Mouse (Mus musculus): Measurements from ENCODE around the gene Grik3. TPM values are rescaled to one million over a fixed set of nuclear protein-coding genes. Genes with fewer than 3 reads are reported as not detected.

Grik3 gene
- polyA plus RNA-seq, 1 experiment from 2014 or later, result 0.62 TPM

- 0 out of 2 replicates have a peak overlapping the region, but pooled peaks have one; percentile 21 for H3K9ac ChIP-seq
- peaks cover 25% of the 10 kb centered on the region for H3K4me1 ChIP-seq
- no peaks in the 10 kb centered on the region for H3K9me3 ChIP-seq
- ATAC-seq (ENCODE audit: insufficient number of reproducible peaks, insufficient read depth, low FRiP score, low TSS enrichment, low read depth), result no peak
- 37% methylated on average over 18 of the region's 18 CpGs for WGBS
- H3K4me3 ChIP-seq, result no peak overlapping the region
- H3K27me3 ChIP-seq, result peaks cover 16% of the 10 kb centered on the region
- H3K4me2 ChIP-seq, result no peak overlapping the region
- H3K36me3 ChIP-seq, result no peaks in the 10 kb centered on the region
- no peak overlapping the region for H3K27ac ChIP-seq
These were observed 228.1 kb downstream of the Grik3 start for GRCm38 (mm10) chr4:125718429-125719140.

- H3K4me3 ChIP-seq, result no peak overlapping the region
- H3K4me2 ChIP-seq, result no peak overlapping the region
- no peak for ATAC-seq (ENCODE audit: insufficient number of reproducible peaks, insufficient read depth, low FRiP score, low TSS enrichment, low read depth)
- 85% methylated on average over 1 of the region's 1 CpGs for WGBS
- H3K4me1 ChIP-seq, result peaks cover 38% of the 10 kb centered on the region
- H3K9ac ChIP-seq, result no peak overlapping the region
- no peak overlapping the region for H3K27ac ChIP-seq
- no peaks in the 10 kb centered on the region for H3K36me3 ChIP-seq
- no peaks in the 10 kb centered on the region for H3K9me3 ChIP-seq
- peaks cover 52% of the 10 kb centered on the region for H3K27me3 ChIP-seq
These were observed 235.7 kb downstream of the Grik3 start for GRCm38 (mm10) chr4:125726241-125726640.

GRCm38 (mm10) chr4:125727030-125727429, 236.5 kb downstream of the Grik3 start:
- 21% methylated on average over 10 of the region's 10 CpGs for WGBS
- H3K4me2 ChIP-seq, result peak overlapping the region; percentile 55
- no peak for ATAC-seq (ENCODE audit: insufficient number of reproducible peaks, insufficient read depth, low FRiP score, low TSS enrichment, low read depth)

DNA sequence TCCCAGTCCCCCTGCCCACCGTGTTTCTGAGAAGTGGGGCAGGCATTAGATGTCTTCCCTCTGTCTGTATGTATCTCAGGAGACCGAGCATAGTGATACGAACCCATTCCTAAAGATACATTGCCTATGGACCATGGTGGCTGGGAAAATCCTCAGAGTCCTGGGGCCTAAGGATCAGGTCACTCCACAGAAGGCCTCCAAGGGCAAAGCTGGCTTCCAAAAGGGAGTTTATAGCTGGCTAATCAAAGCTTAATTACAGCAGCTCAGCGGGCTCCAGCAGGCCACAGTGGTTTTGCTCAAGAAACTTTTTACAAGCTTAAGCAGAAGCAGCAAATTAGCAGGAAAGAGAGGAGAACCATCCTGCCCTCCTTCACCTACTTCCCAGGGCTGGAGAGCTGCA, 237.1 kb downstream of the Grik3 start:
- no peak for ATAC-seq (ENCODE audit: insufficient number of reproducible peaks, insufficient read depth, low FRiP score, low TSS enrichment, low read depth)
- peaks cover 38% of the 10 kb centered on the region for H3K4me1 ChIP-seq
- H3K9me3 ChIP-seq, result no peaks in the 10 kb centered on the region
- no peaks in the 10 kb centered on the region for H3K36me3 ChIP-seq
- no peak overlapping the region for H3K27ac ChIP-seq
- H3K9ac ChIP-seq, result peak overlapping the region; percentile 46; the same call in 1 of the 2 replicates
- H3K4me3 ChIP-seq, result no peak overlapping the region
- WGBS, result 25% methylated on average over 4 of the region's 4 CpGs
- H3K4me2 ChIP-seq, result peak overlapping the region; percentile 55
- H3K27me3 ChIP-seq, result peaks cover 57% of the 10 kb centered on the region

More at GRCm38 (mm10) chr4:125727030-125727429, 236.5 kb downstream of the Grik3 start:
- H3K27ac ChIP-seq, result no peak overlapping the region
- peaks cover 55% of the 10 kb centered on the region for H3K27me3 ChIP-seq
- no peaks in the 10 kb centered on the region for H3K9me3 ChIP-seq
- no peak overlapping the region for H3K9ac ChIP-seq
- no peak overlapping the region for H3K4me3 ChIP-seq
- H3K36me3 ChIP-seq, result no peaks in the 10 kb centered on the region
- H3K4me1 ChIP-seq, result peaks cover 38% of the 10 kb centered on the region

DNA sequence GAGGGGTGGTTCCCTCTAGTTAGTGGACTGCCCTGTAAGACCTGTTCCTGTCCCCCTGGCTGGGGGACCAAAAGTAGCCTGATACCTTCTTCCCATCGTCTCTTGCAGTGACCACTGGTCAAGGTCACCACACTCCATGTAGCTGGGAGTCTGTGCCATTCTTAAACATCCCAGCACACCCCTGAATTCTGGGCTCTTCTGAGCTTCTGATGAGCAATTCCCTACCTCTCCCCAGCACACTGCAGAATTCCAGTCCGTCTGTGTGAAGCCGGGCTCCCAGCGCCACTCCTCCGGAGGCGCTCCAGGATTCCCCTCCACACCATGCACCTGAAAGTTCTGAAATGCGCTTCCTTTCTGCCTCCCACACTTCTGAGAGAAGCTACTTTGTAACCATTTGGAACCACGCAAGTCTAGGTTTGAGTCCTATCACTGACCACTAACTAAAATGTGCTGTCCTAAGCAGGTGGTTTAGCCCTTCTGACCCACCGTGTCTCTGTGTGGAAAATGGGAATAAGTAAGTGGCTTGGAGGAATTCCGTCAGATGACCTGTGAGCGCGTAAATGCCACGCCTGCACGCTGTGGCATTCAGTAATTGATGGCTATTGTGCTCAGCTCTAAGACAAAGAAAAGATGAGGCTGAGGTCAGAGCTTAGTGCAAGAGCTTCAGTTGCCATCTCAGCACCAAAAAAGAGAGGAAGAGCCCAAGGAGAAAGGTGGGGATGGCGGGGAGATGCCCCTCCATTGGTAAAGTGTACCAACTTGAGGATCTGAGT, 237.8 kb downstream of the Grik3 start:
- 11% methylated on average over 15 of the region's 15 CpGs for WGBS
- Histone ChIP-seq H3K27ac (no peak overlapping the region), H3K36me3 (no peaks in the 10 kb centered on the region), H3K9me3 (no peaks in the 10 kb centered on the region), H3K27me3 (peaks cover 57% of the 10 kb centered on the region), H3K9ac (peak overlapping the region; percentile 46; the same call in 1 of the 2 replicates), H3K4me3 (peak overlapping the region; percentile 26), H3K4me1 (peaks cover 38% of the 10 kb centered on the region), H3K4me2 (peak overlapping the region; percentile 55)
- no peak for ATAC-seq (ENCODE audit: insufficient number of reproducible peaks, insufficient read depth, low FRiP score, low TSS enrichment, low read depth)

DNA sequence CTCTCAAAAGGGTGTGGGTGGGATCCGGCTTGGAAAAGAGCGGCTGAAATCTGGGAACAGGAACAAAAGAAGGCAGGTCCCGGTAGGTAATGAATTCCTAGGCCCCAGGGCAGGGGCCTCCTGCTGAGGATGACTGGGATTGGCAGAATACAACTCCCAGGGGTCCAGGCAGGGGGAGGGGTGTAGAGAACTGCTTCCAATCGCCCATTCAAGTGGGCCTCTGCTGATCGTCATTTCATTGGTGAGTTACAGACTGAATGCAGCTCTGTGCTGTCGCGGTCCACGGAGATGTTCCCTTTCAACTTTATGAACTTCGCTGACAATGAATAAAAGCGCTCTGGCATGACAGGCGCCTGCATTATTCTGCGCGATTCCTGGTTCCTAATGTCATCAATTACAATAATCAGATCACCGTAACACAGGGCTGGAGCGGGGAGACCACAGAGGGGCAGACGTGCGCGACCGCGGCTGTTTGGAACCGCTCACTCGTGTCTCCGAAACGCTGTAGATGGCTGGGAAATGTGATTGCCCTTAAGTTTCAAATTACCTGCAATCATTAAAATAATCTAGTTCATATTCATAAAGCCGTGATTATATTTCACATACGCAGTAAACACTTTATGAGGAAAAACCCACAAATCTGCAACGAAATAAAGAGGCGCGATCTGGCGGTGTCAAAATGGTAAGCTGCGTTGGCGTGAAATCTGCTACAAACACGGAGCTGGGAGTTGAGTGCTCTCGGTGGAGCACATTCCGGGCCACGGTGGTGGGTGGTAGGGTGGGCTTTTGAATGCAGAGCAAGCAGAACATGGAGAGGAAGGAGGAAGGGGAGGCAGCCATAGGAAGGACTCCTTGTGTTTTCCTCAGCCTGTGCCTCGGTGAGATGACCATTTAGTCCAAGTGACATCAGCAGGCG, 239.1 kb downstream of the Grik3 start:
- Histone ChIP-seq H3K4me1 (peaks cover 38% of the 10 kb centered on the region), H3K9ac (peak overlapping the region; percentile 41; the same call in 1 of the 2 replicates), H3K36me3 (no peaks in the 10 kb centered on the region), H3K27me3 (peaks cover 57% of the 10 kb centered on the region), H3K4me3 (peak overlapping the region; percentile 26), H3K4me2 (peak overlapping the region; percentile 55), H3K9me3 (peaks cover 4% of the 10 kb centered on the region; the same call in 1 of the 2 replicates), H3K27ac (no peak overlapping the region)
- ATAC-seq (ENCODE audit: insufficient number of reproducible peaks, insufficient read depth, low FRiP score, low TSS enrichment, low read depth), result no peak
- 3% methylated on average over 38 of the region's 38 CpGs for WGBS

GRCm38 (mm10) chr4:125730751-125731150, 240.3 kb downstream of the Grik3 start:
- ATAC-seq (ENCODE audit: insufficient number of reproducible peaks, insufficient read depth, low FRiP score, low TSS enrichment, low read depth), result no peak
- Histone ChIP-seq H3K36me3 (no peaks in the 10 kb centered on the region), H3K4me3 (no peak overlapping the region), H3K27me3 (peaks cover 57% of the 10 kb centered on the region), H3K4me2 (no peak overlapping the region), H3K9me3 (peaks cover 4% of the 10 kb centered on the region; the same call in 1 of the 2 replicates), H3K27ac (no peak overlapping the region), H3K4me1 (peaks cover 42% of the 10 kb centered on the region), H3K9ac (no peak overlapping the region)
- WGBS, result 81% methylated on average over 6 of the region's 6 CpGs

- H3K27me3 ChIP-seq, result peaks cover 12% of the 10 kb centered on the region
- ATAC-seq (ENCODE audit: insufficient number of reproducible peaks, insufficient read depth, low FRiP score, low TSS enrichment, low read depth), result no peak
These were observed 246.3 kb downstream of the Grik3 start for GRCm38 (mm10) chr4:125736783-125737182.

DNA sequence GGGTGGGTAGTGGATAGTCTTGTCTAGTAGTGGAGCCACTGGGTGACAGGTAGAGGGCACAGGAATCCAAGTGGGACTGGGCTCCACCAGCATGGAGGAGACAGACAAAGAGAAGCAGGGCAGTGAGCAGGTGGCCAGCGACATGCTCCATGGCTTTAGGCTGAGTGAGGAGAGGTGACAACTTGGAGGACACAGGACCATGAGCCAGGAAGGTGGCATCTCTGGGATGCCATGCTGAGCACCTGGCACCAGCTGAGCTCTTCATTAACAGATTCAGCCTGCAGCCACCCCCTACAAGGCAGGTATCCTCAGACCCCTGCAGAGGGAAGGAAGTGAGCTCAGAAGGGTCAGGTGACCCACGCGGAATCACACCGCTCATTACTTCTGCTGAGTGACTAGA, 248.3 kb downstream of the Grik3 start:
- H3K36me3 ChIP-seq, result no peaks in the 10 kb centered on the region
- no peak overlapping the region for H3K4me2 ChIP-seq
- H3K9ac ChIP-seq, result no peak overlapping the region
- no peak overlapping the region for H3K4me3 ChIP-seq
- peaks cover 7% of the 10 kb centered on the region; the same call in 1 of the 2 replicates for H3K27me3 ChIP-seq
- peaks cover 2% of the 10 kb centered on the region; the same call in 1 of the 2 replicates for H3K9me3 ChIP-seq
- 85% methylated on average over 4 of the region's 4 CpGs for WGBS
- ATAC-seq (ENCODE audit: insufficient number of reproducible peaks, insufficient read depth, low FRiP score, low TSS enrichment, low read depth), result no peak
- H3K4me1 ChIP-seq, result peaks cover 6% of the 10 kb centered on the region
- H3K27ac ChIP-seq, result no peak overlapping the region

More at GRCm38 (mm10) chr4:125736783-125737182, 246.3 kb downstream of the Grik3 start:
- Histone ChIP-seq H3K9ac (no peak overlapping the region), H3K4me2 (no peak overlapping the region), H3K9me3 (peaks cover 4% of the 10 kb centered on the region; the same call in 1 of the 2 replicates), H3K36me3 (no peaks in the 10 kb centered on the region), H3K27ac (no peak overlapping the region), H3K4me3 (no peak overlapping the region), H3K4me1 (peaks cover 6% of the 10 kb centered on the region)
- 53% methylated on average over 4 of the region's 4 CpGs for WGBS

GRCm38 (mm10) chr4:125742162-125742571, 251.7 kb downstream of the Grik3 start:
- no peak overlapping the region for H3K27ac ChIP-seq
- peaks cover 7% of the 10 kb centered on the region; the same call in 1 of the 2 replicates for H3K27me3 ChIP-seq
- H3K9me3 ChIP-seq, result no peaks in the 10 kb centered on the region
- H3K4me2 ChIP-seq, result no peak overlapping the region
- H3K36me3 ChIP-seq, result no peaks in the 10 kb centered on the region
- H3K4me3 ChIP-seq, result no peak overlapping the region
- 83% methylated on average over 16 of the region's 16 CpGs for WGBS
- peaks cover 7% of the 10 kb centered on the region; the same call in 1 of the 2 replicates for H3K4me1 ChIP-seq
- ATAC-seq (ENCODE audit: insufficient number of reproducible peaks, insufficient read depth, low FRiP score, low TSS enrichment, low read depth), result no peak
- H3K9ac ChIP-seq, result no peak overlapping the region

DNA sequence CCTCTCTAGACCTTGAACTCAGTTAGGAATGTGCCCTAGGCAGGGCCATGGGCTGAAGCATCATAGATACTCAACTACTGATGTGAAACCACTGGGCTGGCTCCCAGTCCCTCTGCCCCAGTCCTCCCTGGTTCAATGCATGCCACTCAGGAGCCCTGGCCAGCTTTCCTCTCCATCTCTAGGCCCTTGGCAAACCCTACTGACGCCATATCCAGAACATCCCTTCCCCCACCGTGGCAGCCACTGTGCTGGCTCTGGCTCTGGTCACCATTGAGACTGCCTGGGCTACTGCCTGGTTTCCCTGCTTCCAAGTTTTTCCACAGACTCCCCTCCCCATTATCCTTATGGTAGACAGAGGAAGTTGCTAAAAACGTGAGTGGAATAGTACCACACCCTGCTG, 255.4 kb downstream of the Grik3 start:
- no peak for ATAC-seq (ENCODE audit: insufficient number of reproducible peaks, insufficient read depth, low FRiP score, low TSS enrichment, low read depth)
- Histone ChIP-seq H3K4me2 (no peak overlapping the region), H3K27ac (no peak overlapping the region), H3K9me3 (no peaks in the 10 kb centered on the region), H3K27me3 (no peaks in the 10 kb centered on the region), H3K4me1 (peaks cover 7% of the 10 kb centered on the region; the same call in 1 of the 2 replicates), H3K4me3 (no peak overlapping the region), H3K36me3 (no peaks in the 10 kb centered on the region), H3K9ac (no peak overlapping the region)
- WGBS, result 66% methylated on average over 3 of the region's 3 CpGs

All from embryonic facial prominence, embryonic 13.5 days (tissue).